Mouse (Mus musculus) hindbrain, embryonic 12.5 days (tissue): ENCODE results near the gene Larp1. TPM values are rescaled to one million over a fixed set of nuclear protein-coding genes. Genes with fewer than 3 reads are reported as not detected.
A peak's percentile ranks its signal among the peaks of the same experiment; 100 is the strongest.

Source experiments
- ATAC-seq: fragments of 200-750 bp; cut with Nextera tagmentation; 2 replicates; pipeline ENCODE4 v1.8.0; 2017; ENCODE audit warnings: moderate TSS enrichment; ENCODE audit not compliant: low FRiP score
- H3K27ac ChIP-seq: fragments of 300-500 bp; sonication (generic); 2 replicates; pipeline ENCODE4 v1.5.1; 2016; ENCODE audit warnings: mild to moderate bottlenecking
- H3K27me3 ChIP-seq: fragments of 300-500 bp; sonication (generic); 2 replicates; pipeline ENCODE4 v1.6.1; 2016; ENCODE audit warnings: mild to moderate bottlenecking
- H3K36me3 ChIP-seq: fragments of 300-500 bp; sonication (generic); 2 replicates; pipeline ENCODE4 v1.6.1; 2016; ENCODE audit warnings: mild to moderate bottlenecking
- H3K4me1 ChIP-seq: fragments of 300-500 bp; sonication (generic); 2 replicates; pipeline ENCODE4 v1.6.1; 2016
- H3K4me2 ChIP-seq: fragments of 300-500 bp; sonication (generic); replicated peaks from 2 replicates; pipeline ENCODE4 v1.6.1; 2016; ENCODE audit warnings: mild to moderate bottlenecking
- H3K4me3 ChIP-seq: fragments of 300-500 bp; sonication (generic); 2 replicates; pipeline ENCODE4 v1.5.1; 2016; ENCODE audit warnings: mild to moderate bottlenecking
- H3K9ac ChIP-seq: fragments of 300-500 bp; sonication (generic); 2 replicates; pipeline ENCODE4 v1.6.1; 2016; ENCODE audit warnings: mild to moderate bottlenecking, moderate library complexity
- H3K9me3 ChIP-seq: fragments of 300-500 bp; sonication (generic); replicated peaks from 2 replicates; pipeline ENCODE4 v1.6.1; 2016; ENCODE audit warnings: mild to moderate bottlenecking
- WGBS: fragments of 180-500 bp; shearing (Covaris S2); methylation state at CpG from one replicate; pipeline ENCODE4 v1.1.7; 2016; 5-methylcytosine and 5-hydroxymethylcytosine counted together
- polyA plus RNA-seq: library from polyadenylated mRNA; unstranded; fragments of >200 nt; fragmentation: Nextera tagmentation; extraction: Ambion mirVana; gene quantifications from 2 replicates; pipeline ENCODE4 v1.2.1, GENCODE M21; 2016

Larp1 gene
- polyA plus RNA-seq, result 18.5 and 19.0 TPM in 2 replicates

GRCm38 (mm10) chr11:58009051-58009515, at the start of gene Larp1:
Gene Larp1 (plus strand): TSS chr11:58009064.
- under 1% methylated on average over 81 of the region's 84 CpGs for WGBS
- H3K4me2 ChIP-seq, result peak within 1 kb of the TSS; percentile 86
- peak; percentile 46; the same call in 1 of the 2 replicates for ATAC-seq
- no peaks in the 10 kb centered on the region for H3K9me3 ChIP-seq
- H3K36me3 ChIP-seq, result no peaks in the 10 kb centered on the region
- H3K9ac ChIP-seq, result peak within 1 kb of the TSS; percentile 98
- H3K4me1 ChIP-seq, result peaks cover 27% of the 10 kb centered on the region
- no peaks in the 10 kb centered on the region for H3K27me3 ChIP-seq
- H3K27ac ChIP-seq, result peak within 1 kb of the TSS; percentile 92
- H3K4me3 ChIP-seq, result peak within 1 kb of the TSS; percentile 98

- Histone ChIP-seq H3K27ac (no peak overlapping the region), H3K4me1 (peaks cover 6% of the 10 kb centered on the region), H3K36me3 (no peaks in the 10 kb centered on the region), H3K4me2 (no peak overlapping the region), H3K9ac (no peak overlapping the region), H3K9me3 (no peaks in the 10 kb centered on the region), H3K4me3 (no peak overlapping the region), H3K27me3 (no peaks in the 10 kb centered on the region)
- WGBS, result 82% methylated on average over 2 of the region's 2 CpGs
- no peak for ATAC-seq
Measured at GRCm38 (mm10) chr11:57959924-57960323, 48.9 kb upstream of the Larp1 start.

- Histone ChIP-seq H3K4me2 (peak overlapping the region; percentile 81), H3K4me3 (peak overlapping the region; percentile 47), H3K27me3 (no peaks in the 10 kb centered on the region), H3K9ac (peak overlapping the region; percentile 77), H3K27ac (peak overlapping the region; percentile 91), H3K4me1 (peaks cover 9% of the 10 kb centered on the region), H3K9me3 (no peaks in the 10 kb centered on the region), H3K36me3 (no peaks in the 10 kb centered on the region)
- peak; percentile 95 for ATAC-seq
- WGBS, result 2% methylated on average over 40 of the region's 40 CpGs
Measured at GRCm38 (mm10) chr11:57962382-57963285, 46.2 kb upstream of the Larp1 start.

- peak overlapping the region; percentile 47 for H3K4me3 ChIP-seq
- peak overlapping the region; percentile 77 for H3K9ac ChIP-seq
- peaks cover 9% of the 10 kb centered on the region for H3K4me1 ChIP-seq
- no peaks in the 10 kb centered on the region for H3K27me3 ChIP-seq
- H3K27ac ChIP-seq, result no peak overlapping the region
- H3K4me2 ChIP-seq, result peak overlapping the region; percentile 81
- H3K9me3 ChIP-seq, result no peaks in the 10 kb centered on the region
- no peak for ATAC-seq
- 31% methylated on average over 9 of the region's 9 CpGs for WGBS
- H3K36me3 ChIP-seq, result no peaks in the 10 kb centered on the region
Measured at GRCm38 (mm10) chr11:57963291-57963870, 45.5 kb upstream of the Larp1 start.

- ATAC-seq, result no peak
- WGBS, result 59% methylated on average over 7 of the region's 7 CpGs
- Histone ChIP-seq H3K36me3 (no peaks in the 10 kb centered on the region), H3K4me3 (no peak overlapping the region), H3K27ac (no peak overlapping the region), H3K27me3 (no peaks in the 10 kb centered on the region), H3K4me1 (peaks cover 9% of the 10 kb centered on the region), H3K9ac (no peak overlapping the region), H3K4me2 (no peak overlapping the region), H3K9me3 (no peaks in the 10 kb centered on the region)
Measured at GRCm38 (mm10) chr11:57966630-57967029, 42.2 kb upstream of the Larp1 start.

- ATAC-seq, result no peak
- WGBS, result 85% methylated on average over 5 of the region's 5 CpGs
- Histone ChIP-seq H3K4me3 (no peak overlapping the region), H3K36me3 (no peaks in the 10 kb centered on the region), H3K9me3 (no peaks in the 10 kb centered on the region), H3K9ac (no peak overlapping the region), H3K4me1 (peaks cover 5% of the 10 kb centered on the region), H3K4me2 (no peak overlapping the region), H3K27ac (no peak overlapping the region), H3K27me3 (no peaks in the 10 kb centered on the region)
Measured at GRCm38 (mm10) chr11:57968301-57968700, 40.6 kb upstream of the Larp1 start.

- Histone ChIP-seq H3K27ac (no peak overlapping the region), H3K4me1 (0 out of 2 replicates have a peak, but pooled peaks cover 2% of the 10 kb centered on the region), H3K4me3 (no peak overlapping the region), H3K9ac (no peak overlapping the region), H3K9me3 (no peaks in the 10 kb centered on the region), H3K4me2 (no peak overlapping the region), H3K27me3 (no peaks in the 10 kb centered on the region), H3K36me3 (no peaks in the 10 kb centered on the region)
- ATAC-seq, result no peak
- WGBS, result 26% methylated on average over 5 of the region's 5 CpGs
Measured at GRCm38 (mm10) chr11:57970541-57970940, 38.3 kb upstream of the Larp1 start.

GRCm38 (mm10) chr11:57973001-57973912, 35.6 kb upstream of the Larp1 start:
- no peak overlapping the region for H3K27ac ChIP-seq
- ATAC-seq, result no peak
- no peak overlapping the region for H3K9ac ChIP-seq
- no peak overlapping the region for H3K4me2 ChIP-seq
- H3K4me1 ChIP-seq, result no peaks in the 10 kb centered on the region
- no peaks in the 10 kb centered on the region for H3K36me3 ChIP-seq
- H3K9me3 ChIP-seq, result no peaks in the 10 kb centered on the region
- 79% methylated on average over 13 of the region's 13 CpGs for WGBS
- no peaks in the 10 kb centered on the region for H3K27me3 ChIP-seq
- H3K4me3 ChIP-seq, result no peak overlapping the region

GRCm38 (mm10) chr11:57973913-57974234, 35.0 kb upstream of the Larp1 start:
- Histone ChIP-seq H3K9me3 (no peaks in the 10 kb centered on the region), H3K27ac (no peak overlapping the region), H3K4me1 (no peaks in the 10 kb centered on the region), H3K4me2 (no peak overlapping the region), H3K9ac (no peak overlapping the region), H3K4me3 (no peak overlapping the region), H3K27me3 (no peaks in the 10 kb centered on the region), H3K36me3 (no peaks in the 10 kb centered on the region)
- ATAC-seq, result no peak
- 72% methylated on average over 9 of the region's 9 CpGs for WGBS

GRCm38 (mm10) chr11:57975876-57976275, 33.0 kb upstream of the Larp1 start:
- no peak overlapping the region for H3K9ac ChIP-seq
- no peaks in the 10 kb centered on the region for H3K36me3 ChIP-seq
- H3K9me3 ChIP-seq, result no peaks in the 10 kb centered on the region
- H3K27ac ChIP-seq, result no peak overlapping the region
- H3K4me2 ChIP-seq, result no peak overlapping the region
- no peaks in the 10 kb centered on the region for H3K27me3 ChIP-seq
- no peak for ATAC-seq
- H3K4me1 ChIP-seq, result no peaks in the 10 kb centered on the region
- no peak overlapping the region for H3K4me3 ChIP-seq

GRCm38 (mm10) chr11:57977681-57978080, 31.2 kb upstream of the Larp1 start:
- H3K27me3 ChIP-seq, result no peaks in the 10 kb centered on the region
- WGBS, result 82% methylated on average over 1 of the region's 1 CpGs
- H3K4me3 ChIP-seq, result no peak overlapping the region
- no peaks in the 10 kb centered on the region for H3K36me3 ChIP-seq
- H3K4me2 ChIP-seq, result no peak overlapping the region
- ATAC-seq, result no peak
- no peak overlapping the region for H3K27ac ChIP-seq
- no peak overlapping the region for H3K9ac ChIP-seq
- H3K9me3 ChIP-seq, result no peaks in the 10 kb centered on the region
- H3K4me1 ChIP-seq, result no peaks in the 10 kb centered on the region

- H3K27ac ChIP-seq, result no peak overlapping the region
- no peaks in the 10 kb centered on the region for H3K4me1 ChIP-seq
- 94% methylated on average over 6 of the region's 6 CpGs for WGBS
- H3K27me3 ChIP-seq, result no peaks in the 10 kb centered on the region
- H3K36me3 ChIP-seq, result no peaks in the 10 kb centered on the region
- no peak overlapping the region for H3K4me2 ChIP-seq
- no peak overlapping the region for H3K9ac ChIP-seq
- H3K9me3 ChIP-seq, result no peaks in the 10 kb centered on the region
- H3K4me3 ChIP-seq, result no peak overlapping the region
- no peak for ATAC-seq
Measured at GRCm38 (mm10) chr11:57979621-57980020, 29.2 kb upstream of the Larp1 start.
